Mouse (Mus musculus) brain, adult 2 months (tissue): ENCODE measurements at regions not wholly inside any gene's neighbourhood (a gene's known extent, or its start where the extent isn't known, plus 50 kb on each side); places are given as distances from the start of the nearest gene placed in this dataset.

Experiments used
- DNase-seq: peaks from one replicate; pipeline ENCODE4 v3.0.0; 2011; ENCODE audit warnings: low read depth, low spot score

GRCm38 (mm10) chr6:94911836-94912235 is 205.2 kb upstream of the Kbtbd8 start:
- no peak for DNase-seq

DNA sequence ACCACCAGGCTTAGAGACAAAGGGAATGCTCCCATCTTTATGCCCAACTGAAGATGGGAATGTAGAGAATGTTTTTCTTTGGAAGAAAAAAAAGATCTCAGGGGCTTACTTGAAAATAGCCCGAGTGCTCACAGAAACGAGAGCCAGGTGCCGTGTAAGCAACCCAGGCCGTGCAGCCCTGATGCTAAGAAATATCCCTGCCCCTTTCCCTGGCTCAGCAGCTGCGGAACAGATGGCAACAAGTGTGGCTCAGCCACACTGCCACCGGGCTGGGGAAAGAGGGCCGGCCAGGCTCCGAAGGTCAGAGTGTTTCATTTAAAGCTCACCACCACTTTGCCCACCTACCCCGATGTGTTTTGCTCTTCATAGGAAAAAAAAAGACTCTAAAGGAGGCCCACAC is 205.7 kb upstream of the Kbtbd8 start:
- DNase-seq = no peak

DNA sequence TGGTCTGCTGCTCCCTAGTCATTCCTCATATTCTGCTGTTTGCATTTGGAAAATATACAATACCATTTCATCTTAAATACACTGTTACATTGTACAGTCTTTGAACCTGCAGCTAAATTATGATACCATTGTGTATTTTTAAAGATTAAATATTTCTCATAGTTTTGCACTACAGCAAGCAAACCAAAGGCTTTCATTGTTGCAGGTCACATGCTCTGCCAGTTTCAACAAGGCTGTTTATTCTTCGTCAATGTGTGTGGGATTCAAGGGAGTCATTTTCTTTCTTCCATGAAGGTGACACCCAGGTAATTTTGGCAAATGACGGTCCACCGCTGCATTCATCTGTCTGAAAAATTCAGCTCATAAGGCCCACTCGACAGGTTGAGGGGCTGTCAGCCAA is 200.9 kb upstream of the Lrig1 start:
- DNase-seq = no peak

- DNase-seq = no peak
Observed at GRCm38 (mm10) chr6:94898881-94899280, 198.9 kb upstream of the Lrig1 start.

- DNase-seq = no peak
Observed at GRCm38 (mm10) chr6:94890165-94890564, 190.2 kb upstream of the Lrig1 start.

DNA sequence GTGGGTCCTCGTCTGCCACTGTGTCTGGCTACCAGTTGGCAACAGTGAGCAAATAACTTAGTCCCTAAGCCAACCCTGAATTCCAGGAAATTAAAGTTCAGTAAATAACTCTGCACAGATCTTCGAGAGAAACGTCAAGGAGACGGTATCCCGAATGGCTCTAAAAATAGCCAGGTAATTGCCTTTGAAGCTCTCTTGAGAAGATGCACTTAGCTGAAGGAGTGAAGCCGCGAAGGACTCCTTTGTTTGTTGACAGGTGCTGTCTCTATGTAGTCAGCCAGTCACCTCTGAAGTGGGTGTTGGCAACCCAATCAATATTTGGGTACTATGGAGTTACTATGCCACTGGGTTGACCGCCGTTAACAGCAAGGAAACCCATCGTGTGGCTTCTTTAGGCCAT is 189.3 kb upstream of the Lrig1 start:
- no peak for DNase-seq

DNA sequence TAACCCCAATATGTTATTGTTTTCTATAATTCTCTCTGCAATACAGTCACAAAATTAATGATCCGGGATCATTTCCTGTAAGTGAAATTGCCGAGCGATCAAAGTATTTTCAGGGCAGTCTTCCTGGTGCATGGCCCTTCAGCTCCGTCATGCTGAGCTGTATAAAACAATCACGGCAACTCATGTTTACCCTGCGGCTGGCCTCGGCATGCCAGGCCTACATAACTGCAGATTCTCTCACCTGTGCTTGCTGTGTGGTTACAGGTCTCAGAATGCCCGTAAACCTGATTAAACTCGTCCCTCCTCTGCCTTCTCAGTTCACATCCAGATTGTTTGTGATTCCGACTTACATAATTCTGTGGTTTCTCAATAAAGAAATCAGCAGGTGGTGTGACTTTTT is 181.2 kb upstream of the Lrig1 start:
- DNase-seq = no peak

- no peak for DNase-seq
Observed at GRCm38 (mm10) chr6:94875841-94876240, 175.9 kb upstream of the Lrig1 start.

GRCm38 (mm10) chr6:94875065-94875464 is 175.1 kb upstream of the Lrig1 start:
- no peak for DNase-seq

DNA sequence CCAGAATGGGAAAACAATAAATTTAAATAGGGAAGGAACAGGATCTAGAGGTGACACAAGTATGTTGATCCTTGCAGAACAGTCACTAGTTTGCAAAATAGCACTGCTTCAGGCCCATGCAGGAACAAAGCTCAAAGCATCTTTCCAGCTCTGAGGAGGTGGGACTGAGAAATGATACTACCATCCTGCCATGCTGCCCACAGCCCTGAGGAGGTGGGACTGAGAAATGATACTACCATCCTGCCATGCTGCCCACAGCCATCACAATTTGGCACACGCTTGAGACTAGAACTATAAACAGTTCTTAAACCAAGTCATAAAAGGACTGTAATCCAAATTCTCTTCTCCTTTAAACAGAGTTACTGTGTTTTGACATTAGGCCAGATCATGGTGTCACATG is 174.5 kb upstream of the Lrig1 start:
- peak; percentile 20 for DNase-seq

DNA sequence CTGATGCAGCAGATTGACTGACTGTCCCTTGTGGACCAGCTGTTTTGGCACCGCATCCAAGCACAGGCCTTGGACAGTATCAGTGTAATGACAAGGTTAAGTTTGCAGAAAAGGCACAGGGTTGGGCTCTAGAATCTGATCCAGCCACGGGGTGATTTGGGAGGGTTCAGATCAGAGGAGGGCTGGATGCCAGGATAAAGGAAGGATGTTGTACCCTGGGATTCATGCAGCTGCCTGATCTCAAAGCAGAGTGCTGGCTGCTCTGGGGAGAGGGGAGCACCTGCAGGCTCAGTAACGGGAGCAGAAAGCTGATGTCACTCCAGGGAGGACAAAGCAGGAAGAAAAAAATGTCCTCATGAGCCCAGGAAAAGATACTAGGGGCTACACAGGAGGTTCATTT is 168.0 kb upstream of the Lrig1 start:
- no peak for DNase-seq

GRCm38 (mm10) chr6:94865498-94865897 is 165.5 kb upstream of the Lrig1 start:
- DNase-seq = no peak

DNA sequence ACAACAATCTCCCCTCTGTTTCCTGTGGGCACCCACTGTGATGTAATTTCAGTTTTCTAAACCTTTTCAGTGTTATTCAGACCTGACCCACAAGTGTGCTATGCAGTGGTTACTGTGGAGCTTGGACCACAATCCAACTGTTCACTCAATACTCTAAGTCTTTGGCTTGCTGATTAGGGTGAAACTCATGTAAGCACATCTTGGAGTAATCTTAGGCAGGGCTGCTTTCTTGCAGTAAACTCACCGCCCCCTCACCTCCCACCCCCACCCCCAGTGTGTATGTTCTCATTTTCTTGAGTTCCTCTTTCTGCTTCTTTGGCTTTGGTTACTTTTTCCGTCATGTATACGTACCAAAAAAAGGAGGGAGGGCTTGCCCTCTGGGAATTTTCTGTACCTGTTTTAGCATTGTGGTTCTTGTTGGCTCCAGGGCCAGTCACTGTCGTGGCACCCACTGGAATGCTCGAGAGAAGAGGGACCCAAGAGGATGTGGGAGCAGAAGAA is 158.2 kb upstream of the Lrig1 start:
- DNase-seq = no peak

GRCm38 (mm10) chr6:94850121-94850520 is 150.2 kb upstream of the Lrig1 start:
- no peak for DNase-seq

- DNase-seq = no peak
Observed at GRCm38 (mm10) chr6:94849533-94849932, 149.6 kb upstream of the Lrig1 start.

DNA sequence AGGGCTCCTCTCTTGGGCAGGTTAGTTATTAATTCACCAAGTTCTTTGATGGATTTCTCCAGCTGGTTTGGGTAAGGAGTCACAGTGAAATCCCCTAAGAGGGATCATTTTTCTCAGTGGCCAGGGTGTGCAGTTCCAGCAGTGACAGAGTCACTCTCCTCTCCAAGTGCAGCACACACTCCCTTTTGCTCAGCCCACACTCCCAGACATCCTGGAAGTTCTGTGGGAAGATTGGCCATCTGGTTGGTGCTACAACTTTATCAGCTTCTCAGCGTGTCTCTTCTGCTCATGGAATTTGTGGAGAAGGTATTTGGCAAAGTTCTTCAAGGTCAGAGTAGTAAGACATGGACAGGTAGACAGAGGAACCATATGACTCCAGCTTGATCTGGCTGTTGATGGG is 148.5 kb upstream of the Lrig1 start:
- peak; percentile 71 for DNase-seq

DNA sequence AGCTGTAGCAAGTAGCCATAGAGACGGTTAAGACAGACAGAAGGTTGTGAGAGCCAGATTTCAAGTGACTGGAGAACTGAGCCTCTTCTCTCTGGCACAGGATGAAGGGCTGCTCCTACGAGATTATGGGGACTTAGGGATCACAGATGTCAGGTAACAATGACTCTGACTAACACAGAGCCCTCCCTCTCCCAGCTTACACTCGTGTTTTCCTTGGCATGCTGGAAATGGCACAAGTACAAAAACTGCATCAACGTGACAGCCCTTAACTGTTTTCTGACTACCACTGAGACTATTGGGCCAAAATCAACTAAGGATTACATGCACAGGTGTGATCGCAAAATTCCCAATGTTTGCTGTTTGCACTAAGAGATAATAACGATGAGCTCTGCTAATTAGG is 145.9 kb upstream of the Lrig1 start:
- DNase-seq = no peak

GRCm38 (mm10) chr6:94842856-94843255 is 142.9 kb upstream of the Lrig1 start:
- DNase-seq = no peak

- no peak for DNase-seq
Observed at GRCm38 (mm10) chr6:94841881-94842280, 141.9 kb upstream of the Lrig1 start.

- no peak for DNase-seq
Observed at GRCm38 (mm10) chr6:94835742-94836141, 135.8 kb upstream of the Lrig1 start.

GRCm38 (mm10) chr6:94834551-94834950 is 134.6 kb upstream of the Lrig1 start:
- no peak for DNase-seq

DNA sequence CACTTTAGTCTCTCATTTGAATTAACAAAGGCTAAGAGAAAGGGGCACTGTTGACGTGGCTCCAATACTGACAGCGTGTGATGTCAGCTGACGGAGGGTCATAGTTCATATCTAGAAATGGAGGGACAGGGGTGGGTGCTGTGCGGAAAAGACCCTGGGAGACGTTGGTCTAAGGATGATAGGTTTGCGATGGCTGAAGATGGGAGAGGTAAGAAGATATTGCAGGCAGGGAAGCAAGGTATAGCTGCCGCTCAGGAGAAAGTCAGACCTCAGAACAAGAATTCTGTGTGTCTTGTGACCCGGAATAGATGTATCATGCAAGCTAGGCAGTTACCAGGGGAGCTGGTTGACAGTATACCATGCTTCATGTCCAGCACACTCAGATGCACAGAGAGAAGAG is 130.8 kb upstream of the Lrig1 start:
- no peak for DNase-seq

DNA sequence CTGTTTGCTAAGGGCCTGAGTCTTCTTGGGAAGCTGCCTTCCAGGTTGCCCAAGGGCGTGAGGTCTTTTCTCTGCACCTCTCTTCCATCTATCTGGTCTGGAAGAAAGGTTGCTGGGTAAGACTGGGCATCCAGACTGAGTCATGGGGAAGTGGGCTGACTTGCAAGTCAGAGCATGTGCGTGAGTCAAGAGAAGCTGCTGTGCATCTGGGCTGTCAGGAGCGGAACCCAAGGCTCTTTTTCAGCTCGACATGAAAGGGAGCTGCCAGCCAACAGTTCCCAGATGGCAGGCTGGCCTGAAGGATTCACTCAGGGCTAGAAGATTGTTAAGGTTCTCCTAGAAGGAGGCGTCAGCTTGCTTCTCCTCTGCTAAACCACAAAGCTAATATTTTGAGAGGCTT is 129.3 kb upstream of the Lrig1 start:
- peak; percentile 79 for DNase-seq

- DNase-seq = peak; percentile 94
Observed at GRCm38 (mm10) chr6:94826656-94827055, 126.7 kb upstream of the Lrig1 start.

- DNase-seq = no peak
Observed at GRCm38 (mm10) chr6:94818220-94818619, 118.3 kb upstream of the Lrig1 start.
